Mouse (Mus musculus) frontal cortex, postnatal 14 days (tissue): ENCODE data around the gene Prss2.
"Not testable (repeated sequence)": the region's sequence is repeated elsewhere in the genome, so short reads cannot be mapped to it uniquely, and the experiment has no call there.

Experiments
- DNase-seq, 2 experiments: peaks; one replicate each; pipeline ENCODE4 v3.0.0; 2022; ENCODE audit warnings: low spot score in 2 of 2

Prss2 gene

DNA sequence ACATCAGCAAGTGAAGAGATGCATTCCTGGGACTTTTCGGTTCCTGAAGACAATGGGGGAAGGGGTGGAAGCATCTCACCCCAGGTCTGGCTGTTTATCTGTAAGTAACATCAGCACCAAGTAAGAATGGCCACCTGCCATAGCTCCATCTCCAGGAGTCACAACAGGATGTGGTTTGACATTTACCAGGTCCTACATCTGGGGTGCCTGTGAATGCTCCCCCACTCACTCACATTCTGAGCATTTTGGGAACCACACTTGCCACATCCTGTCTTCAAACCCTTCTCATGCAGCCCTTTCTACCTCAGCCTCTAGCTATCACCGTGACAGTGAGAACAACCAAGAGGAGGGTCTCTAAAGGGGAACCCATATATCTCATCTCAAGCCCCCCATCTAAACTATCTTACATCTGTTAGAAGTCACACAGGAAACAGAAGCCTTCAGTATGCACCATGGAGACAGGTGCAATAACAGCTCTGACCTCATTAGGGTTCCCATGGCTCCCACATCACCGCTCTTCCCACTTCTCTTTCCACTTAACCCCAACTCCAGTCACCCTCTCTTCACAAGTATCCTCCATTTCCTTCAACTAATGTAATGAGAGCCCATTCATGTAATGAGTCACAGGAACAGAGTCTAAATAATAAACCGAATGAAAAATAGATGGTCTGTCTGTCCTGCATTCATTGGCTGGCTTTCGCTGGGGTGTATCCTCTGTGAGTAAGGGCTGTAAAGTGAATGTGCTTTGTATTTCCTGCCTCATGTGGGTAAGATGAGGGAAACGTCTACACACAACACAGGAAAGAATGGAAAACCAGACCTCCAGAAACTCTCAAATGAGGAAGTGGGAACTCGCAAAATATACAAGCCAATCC, 32.9 kb downstream of the Prss2 start:
- no peak for DNase-seq

DNA sequence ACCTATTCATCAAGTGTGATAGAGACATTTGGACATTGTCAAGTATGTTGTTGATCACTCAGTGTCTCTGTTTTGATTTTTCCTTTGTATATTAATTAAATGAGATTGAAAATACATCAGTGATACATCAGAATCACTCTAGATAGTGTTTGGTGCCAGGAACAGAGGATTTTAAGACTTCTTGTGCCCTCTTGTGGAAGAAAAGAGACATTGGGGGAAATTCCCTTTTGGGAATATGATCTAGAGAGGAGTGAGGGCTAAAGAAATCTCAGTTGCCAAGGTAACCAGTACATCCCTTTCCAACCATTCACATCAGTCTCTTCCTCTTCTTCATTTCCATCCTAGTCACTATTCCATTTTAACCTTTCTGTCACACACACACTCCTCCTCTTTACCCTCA, 34.8 kb downstream of the Prss2 start:
- no peak for DNase-seq

DNA sequence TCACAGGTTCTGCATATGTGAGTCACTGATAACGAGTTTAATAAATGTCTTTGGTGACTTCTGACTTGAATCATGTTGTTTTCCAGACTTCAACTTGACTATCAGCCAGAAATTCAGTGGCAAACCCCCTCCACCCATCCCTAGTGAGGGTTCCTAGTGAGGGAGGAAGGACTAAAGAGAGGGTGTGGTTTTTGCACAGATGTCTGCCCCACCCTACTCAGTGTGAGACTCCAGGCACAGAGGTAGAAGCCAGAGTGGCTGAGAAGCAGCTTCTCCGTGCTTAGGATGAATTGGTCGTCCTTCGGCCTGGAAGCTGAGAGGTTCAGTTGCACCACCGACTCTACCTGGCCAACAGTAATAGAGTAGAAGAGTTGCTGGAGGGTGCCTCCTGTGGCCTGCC, 35.9 kb downstream of the Prss2 start:
- no peak for DNase-seq

DNA sequence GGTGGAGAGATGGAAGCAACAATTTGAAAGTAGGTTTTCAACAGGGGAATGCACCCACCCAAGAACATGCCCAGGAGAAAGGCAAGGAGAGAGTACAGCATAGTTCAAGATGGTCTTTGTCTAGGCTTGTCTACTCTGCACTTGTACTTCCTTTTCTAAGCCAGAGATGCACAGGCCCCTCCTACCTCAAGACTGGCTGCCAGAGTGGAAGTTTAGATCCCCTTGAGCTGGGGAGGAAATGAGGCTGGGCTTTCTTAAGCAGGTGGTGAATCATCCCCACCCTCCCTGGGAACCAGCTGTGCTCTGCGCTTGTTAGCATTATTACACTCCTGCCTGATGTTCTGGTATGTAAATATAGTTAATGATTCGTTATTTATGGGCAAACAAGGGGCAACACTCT, 36.7 kb downstream of the Prss2 start:
- no peak for DNase-seq

DNA sequence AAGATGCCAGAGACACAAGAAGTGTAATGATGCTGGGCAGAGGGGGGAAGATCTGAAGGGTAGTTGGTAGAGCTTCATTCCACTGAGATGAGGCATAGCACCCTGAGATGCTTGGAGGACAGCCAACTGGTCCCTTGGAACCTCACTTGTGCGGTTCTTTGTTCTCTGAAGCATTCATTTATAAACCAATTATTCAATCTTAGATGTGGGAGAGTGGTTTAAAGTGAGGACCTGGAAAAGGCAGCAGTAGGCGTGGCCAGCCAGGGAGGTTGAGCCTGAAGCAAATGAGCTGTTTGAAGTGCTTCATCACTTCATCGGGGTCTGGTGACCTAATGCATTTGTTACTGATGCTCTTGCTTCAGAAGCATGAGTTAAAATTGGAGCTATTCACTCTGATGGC, 37.7 kb downstream of the Prss2 start:
- no peak for DNase-seq

DNA sequence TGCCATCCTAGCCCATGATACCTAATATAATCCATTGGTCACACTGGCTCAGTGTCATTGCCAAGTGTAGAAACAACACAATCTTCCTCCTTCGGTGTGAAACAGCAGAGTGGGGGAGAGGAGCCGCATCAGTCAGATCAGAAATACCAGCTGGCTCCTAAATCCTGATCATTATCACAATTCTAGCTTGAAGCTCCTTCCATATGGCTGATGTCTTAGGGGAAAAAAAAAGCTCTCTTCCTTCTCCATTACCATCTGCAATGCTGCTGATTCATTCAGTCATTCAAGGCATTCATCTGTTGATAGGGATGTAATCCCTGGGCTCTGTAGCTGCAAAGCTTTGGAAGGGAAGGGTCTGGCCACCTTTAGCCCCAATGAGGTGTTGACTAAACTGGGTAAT, 38.7 kb downstream of the Prss2 start:
- no peak for DNase-seq

DNA sequence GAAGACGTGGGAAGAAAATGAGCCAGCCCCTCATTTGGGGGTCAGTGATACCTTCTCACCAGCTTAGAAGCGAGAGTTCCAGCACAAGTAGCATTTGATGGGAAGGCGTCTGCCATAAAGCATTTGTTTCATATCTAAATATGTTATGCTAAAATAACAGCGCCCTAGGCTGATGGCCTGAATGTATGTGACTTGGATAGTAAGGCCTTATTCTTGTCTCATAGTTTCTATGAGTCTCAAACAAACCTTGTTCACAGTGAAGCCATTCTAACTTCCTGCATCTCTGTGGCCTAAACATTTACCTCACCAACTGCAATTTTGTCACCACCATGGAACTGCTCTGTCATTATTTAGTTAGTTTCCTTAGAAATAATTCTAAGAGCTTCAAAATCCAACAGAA, 41.0 kb downstream of the Prss2 start:
- no peak for DNase-seq

DNA sequence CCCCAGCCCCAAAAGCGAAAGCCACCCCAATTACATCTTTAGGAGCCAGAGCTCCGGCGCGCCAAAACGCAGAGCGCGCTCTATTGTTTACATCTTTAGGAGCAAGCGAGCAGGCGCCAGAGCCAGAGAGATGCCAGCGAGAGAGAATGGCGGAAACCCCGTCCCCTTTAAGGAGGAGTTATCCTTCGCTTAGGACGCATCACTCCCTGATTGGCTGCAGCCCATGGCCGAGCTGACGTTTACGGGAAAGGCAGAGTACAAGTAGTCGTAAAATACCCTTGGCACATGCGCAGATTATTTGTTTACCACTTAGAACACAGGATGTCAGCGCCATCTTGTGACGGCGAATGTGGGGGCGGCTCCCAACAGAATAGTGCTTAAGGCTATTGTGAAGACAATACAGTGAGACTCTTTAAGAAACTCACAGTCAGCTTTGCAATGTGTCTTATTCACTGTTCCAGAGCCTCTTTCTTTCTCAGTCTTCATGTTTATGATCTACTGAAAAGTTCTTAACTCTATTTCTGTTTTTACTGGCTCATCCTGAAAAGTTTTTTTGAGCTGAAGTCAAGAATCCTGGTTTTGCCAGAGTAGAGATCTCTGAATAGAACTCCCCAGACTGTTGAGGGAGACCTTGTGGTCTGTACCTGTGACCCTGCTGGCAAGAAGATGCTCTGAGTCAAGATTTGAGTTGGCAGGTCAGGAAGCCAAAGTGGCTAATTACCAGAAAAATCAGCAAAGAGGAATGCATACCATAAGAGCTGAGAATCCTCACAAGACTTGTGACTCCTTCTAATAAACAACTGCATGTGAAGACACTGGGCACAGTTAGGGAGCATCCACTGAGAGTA, 41.7 kb downstream of the Prss2 start:
- DNase-seq = not testable (repeated sequence)

DNA sequence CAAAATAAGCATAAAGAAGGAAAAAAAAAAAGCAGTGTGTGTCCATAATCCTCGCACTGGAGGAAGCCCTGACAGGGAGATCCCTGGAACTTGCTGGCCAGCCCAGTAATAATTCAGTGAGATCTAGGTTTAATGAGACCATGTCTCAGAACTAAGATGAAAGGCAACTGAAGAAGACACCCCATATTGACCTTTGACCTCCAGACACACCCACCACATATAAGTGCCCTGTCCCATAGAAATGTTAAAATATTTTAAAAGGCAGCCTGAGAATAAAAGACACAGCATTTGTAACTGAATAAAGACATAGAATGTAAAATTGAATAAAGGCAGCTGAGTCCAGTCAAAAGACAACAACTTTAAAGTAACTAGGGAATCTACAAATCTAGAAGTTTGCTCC, 43.7 kb downstream of the Prss2 start:
- no peak for DNase-seq

DNA sequence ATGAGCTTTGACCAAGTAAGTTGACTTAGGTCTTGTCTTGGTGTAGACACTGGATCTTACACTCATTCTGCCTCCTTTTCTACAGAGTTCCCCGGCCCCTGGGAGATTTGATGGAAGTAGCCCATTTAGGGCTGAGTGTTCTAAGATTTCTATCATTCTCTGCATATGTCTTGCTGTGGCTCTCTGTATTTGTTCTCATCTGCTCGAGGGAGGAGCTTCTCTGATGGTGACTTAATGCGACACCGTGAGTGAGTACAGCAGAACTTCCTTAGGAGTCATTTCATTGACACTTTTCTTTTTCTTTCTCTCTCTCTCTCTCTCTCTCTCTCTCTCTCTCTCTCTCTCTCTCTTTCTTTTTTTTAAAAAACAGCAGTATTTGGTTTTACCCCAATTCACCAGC, 45.4 kb downstream of the Prss2 start:
- no peak for DNase-seq

DNA sequence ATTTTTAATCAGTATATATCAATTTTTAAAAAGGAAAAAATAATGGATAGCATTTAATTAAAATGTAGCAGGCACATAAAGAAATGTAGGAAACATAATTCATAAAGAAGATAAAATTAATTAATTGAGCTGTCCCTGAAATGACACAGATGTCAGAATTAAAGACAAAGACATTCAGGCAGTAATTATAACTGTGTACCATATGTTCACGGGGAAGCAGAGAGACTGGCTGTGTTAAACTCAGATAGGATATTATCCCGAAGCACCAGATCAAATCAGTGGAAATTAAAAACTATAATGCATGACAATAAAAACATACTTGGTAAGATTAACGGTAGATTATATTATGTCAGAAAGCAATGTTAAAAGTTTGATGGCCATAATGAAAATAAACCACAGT, 47.5 kb downstream of the Prss2 start:
- no peak for DNase-seq
